ENCODE assay signal across 17 mouse cellular contexts in genomic region chr3:151902216-151902827, GRCm38 (mm10).
"Had no signal": no experiment of that assay in that cellular context is flagged by ENCODE, and none has a peak within 500 bp of the region (broad histone marks: within the 10 kb centered on the region; RNA-seq: fewer than 3 reads in every experiment).

No protein-coding gene starts in this region.

- H3K27ac ChIP-seq: layer of hippocampus, adult 2 months; liver, embryonic 15.5 days; macrophage; midbrain, embryonic 15.5 days; neural tube, embryonic 13.5 days; stomach, postnatal 0 days had no signal

- H3K9ac ChIP-seq: liver, embryonic 15.5 days; midbrain, embryonic 15.5 days; neural tube, embryonic 13.5 days had no signal

- H3K4me2 ChIP-seq: liver, embryonic 11.5 days; liver, embryonic 15.5 days; midbrain, embryonic 11.5 days; midbrain, embryonic 15.5 days; neural tube, embryonic 13.5 days had no signal

- DNase-seq: kidney, adult 8-10 months; kidney, postnatal 4 days; lung, adult 2 months; lung, postnatal 10 days; right cerebral cortex, adult 18-20 months; right cerebral cortex, postnatal 25 days; thymus, postnatal 4 days had no signal

- ATAC-seq: intestine, postnatal 0 days; midbrain, embryonic 15.5 days had no signal

- H3K27me3 ChIP-seq: liver, embryonic 15.5 days; megakaryocyte, embryonic 14.5 days; midbrain, embryonic 15.5 days; neural tube, embryonic 13.5 days had no signal

- H3K9me3 ChIP-seq: liver, embryonic 15.5 days; megakaryocyte, embryonic 14.5 days; midbrain, embryonic 15.5 days; neural tube, embryonic 13.5 days had no signal

- H3K36me3 ChIP-seq: liver, embryonic 15.5 days; midbrain, embryonic 15.5 days; neural tube, embryonic 13.5 days had no signal

- H3K4me1 ChIP-seq: liver, embryonic 15.5 days; megakaryocyte, embryonic 14.5 days; midbrain, embryonic 15.5 days; neural tube, embryonic 13.5 days had no signal

- H3K4me3 ChIP-seq: layer of hippocampus, adult 2 months; liver, embryonic 15.5 days; megakaryocyte, embryonic 14.5 days; midbrain, embryonic 15.5 days; neural tube, embryonic 13.5 days had no signal
